Mouse (Mus musculus) midbrain, embryonic 10.5 days (tissue): ENCODE measurements around the gene Ptp4a2. TPM values are rescaled to one million over a fixed set of nuclear protein-coding genes. Genes with fewer than 3 reads are reported as not detected.

ENCODE experiments used
- DNase-seq: peaks from one replicate; pipeline ENCODE4 v3.0.0-alpha.2; 2017; ENCODE audit warnings: low spot score
- H3K27ac ChIP-seq: fragments of 300-500 bp; sonication (generic); replicated peaks from 2 replicates; pipeline ENCODE4 v1.5.1; 2016; ENCODE audit warnings: mild to moderate bottlenecking
- H3K27me3 ChIP-seq: fragments of 300-500 bp; sonication (generic); 2 replicates; pipeline ENCODE4 v1.6.1; 2016; ENCODE audit warnings: low read depth, mild to moderate bottlenecking; ENCODE audit not compliant: poor library complexity, severe bottlenecking
- H3K36me3 ChIP-seq: fragments of 300-500 bp; sonication (generic); 2 replicates; pipeline ENCODE4 v1.6.1; 2016; ENCODE audit warnings: mild to moderate bottlenecking, moderate library complexity
- H3K4me1 ChIP-seq: fragments of 300-500 bp; sonication (generic); 2 replicates; pipeline ENCODE4 v1.6.1; 2016
- H3K4me3 ChIP-seq: fragments of 300-500 bp; sonication (generic); 2 replicates; pipeline ENCODE4 v1.5.1; 2016; ENCODE audit warnings: mild to moderate bottlenecking, moderate library complexity
- H3K9me3 ChIP-seq: fragments of 300-500 bp; sonication (generic); replicated peaks from 2 replicates; pipeline ENCODE4 v1.6.1; 2016; ENCODE audit warnings: mild to moderate bottlenecking
- WGBS: fragments of 180-500 bp; shearing (Covaris S2); methylation state at CpG from one replicate; pipeline ENCODE4 v1.1.7; 2016; 5-methylcytosine and 5-hydroxymethylcytosine counted together
- polyA plus RNA-seq: library from polyadenylated mRNA; unstranded; fragments of >200 nt; fragmentation: Nextera tagmentation; extraction: Ambion mirVana; gene quantifications from 2 replicates; pipeline ENCODE4 v1.2.1, GENCODE M21; 2016

The Ptp4a2 gene
- polyA plus RNA-seq, 1 experiment from 2014 or later, result 307 TPM

DNA sequence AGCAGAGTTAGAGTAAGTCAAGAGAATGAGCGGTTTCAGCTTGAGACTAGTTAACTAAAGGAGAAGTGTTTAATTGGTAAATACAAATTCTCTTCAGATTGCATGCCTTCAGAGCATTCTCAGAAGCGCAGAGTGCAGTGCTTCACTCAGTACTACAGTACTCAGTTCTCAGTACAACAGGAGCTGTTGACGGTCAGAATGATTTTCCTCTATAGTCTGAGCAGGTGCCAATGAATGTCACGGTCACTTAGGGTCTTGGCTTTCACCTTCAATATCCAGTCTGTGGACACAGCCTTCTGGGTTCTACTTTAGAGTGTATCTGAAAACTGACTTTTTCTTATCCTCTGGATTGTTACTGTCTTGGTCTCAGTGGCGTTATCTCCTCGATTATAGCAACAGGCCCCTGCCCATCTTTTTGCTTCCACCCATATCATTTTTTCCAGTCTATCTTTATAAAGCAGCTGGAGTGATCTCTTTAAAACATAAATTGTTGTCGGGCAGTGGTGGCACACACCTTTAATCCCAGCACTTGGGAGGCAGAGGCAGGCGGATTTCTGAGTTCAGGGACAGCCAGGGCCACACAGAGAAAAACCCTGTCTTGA, 19.4 kb downstream of the Ptp4a2 start:
- 97% methylated on average over 8 of the region's 8 CpGs for WGBS
- H3K9me3 ChIP-seq, result no peaks in the 10 kb centered on the region
- 0 out of 2 replicates have a peak, but pooled peaks cover 6% of the 10 kb centered on the region for H3K36me3 ChIP-seq
- H3K4me1 ChIP-seq, result no peaks in the 10 kb centered on the region
- no peaks in the 10 kb centered on the region for H3K27me3 ChIP-seq
- DNase-seq, result no peak
- H3K4me3 ChIP-seq, result no peak overlapping the region
- H3K27ac ChIP-seq, result no peak overlapping the region

DNA sequence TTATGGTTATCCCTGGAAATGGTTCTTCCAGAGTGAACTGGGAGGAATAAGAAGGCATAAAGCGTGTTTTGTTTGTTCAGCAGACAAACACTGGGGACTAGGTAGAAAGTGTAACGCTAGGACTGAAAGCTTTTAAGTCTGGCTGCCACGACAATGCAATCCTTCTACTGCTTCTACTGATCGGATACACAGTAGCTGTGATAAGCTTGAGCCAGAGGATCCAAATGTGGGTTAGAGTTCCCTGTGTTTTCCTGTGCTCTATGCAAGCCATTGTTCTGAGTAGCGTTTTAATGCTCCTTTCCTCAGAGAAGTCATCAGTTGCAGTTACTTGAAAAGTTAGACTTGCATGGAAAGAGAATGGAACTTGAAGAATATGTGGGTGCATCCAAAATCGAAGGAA, 23.6 kb downstream of the Ptp4a2 start:
- Histone ChIP-seq H3K27ac (no peak overlapping the region), H3K4me3 (no peak overlapping the region), H3K36me3 (peaks cover 13% of the 10 kb centered on the region), H3K9me3 (no peaks in the 10 kb centered on the region), H3K4me1 (no peaks in the 10 kb centered on the region), H3K27me3 (no peaks in the 10 kb centered on the region)
- 87% methylated on average over 6 of the region's 6 CpGs for WGBS
- no peak for DNase-seq

DNA sequence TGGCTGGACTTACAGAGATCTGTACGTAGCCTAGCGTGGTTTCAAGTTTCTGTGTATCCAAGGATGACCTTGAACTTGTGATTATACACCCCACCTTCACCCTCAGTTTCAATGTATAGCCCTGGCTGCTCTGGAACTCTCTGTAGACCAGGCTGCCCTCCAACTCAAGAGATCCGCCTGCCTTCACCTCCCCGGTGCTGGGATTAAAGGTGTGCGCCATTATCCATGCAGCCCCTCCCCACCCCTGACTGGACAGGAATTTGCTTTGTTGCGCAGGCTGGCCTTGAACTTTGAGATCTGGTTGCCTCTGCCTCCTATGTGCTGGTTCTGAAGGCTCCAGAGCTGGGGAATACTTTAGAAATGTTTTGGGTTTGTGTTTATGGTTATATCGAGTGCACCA, 24.3 kb downstream of the Ptp4a2 start:
- no peak overlapping the region for H3K4me3 ChIP-seq
- no peak overlapping the region for H3K27ac ChIP-seq
- H3K36me3 ChIP-seq, result peaks cover 20% of the 10 kb centered on the region
- H3K27me3 ChIP-seq, result no peaks in the 10 kb centered on the region
- WGBS, result 94% methylated on average over 7 of the region's 7 CpGs
- DNase-seq, result no peak
- H3K4me1 ChIP-seq, result no peaks in the 10 kb centered on the region
- H3K9me3 ChIP-seq, result no peaks in the 10 kb centered on the region

DNA sequence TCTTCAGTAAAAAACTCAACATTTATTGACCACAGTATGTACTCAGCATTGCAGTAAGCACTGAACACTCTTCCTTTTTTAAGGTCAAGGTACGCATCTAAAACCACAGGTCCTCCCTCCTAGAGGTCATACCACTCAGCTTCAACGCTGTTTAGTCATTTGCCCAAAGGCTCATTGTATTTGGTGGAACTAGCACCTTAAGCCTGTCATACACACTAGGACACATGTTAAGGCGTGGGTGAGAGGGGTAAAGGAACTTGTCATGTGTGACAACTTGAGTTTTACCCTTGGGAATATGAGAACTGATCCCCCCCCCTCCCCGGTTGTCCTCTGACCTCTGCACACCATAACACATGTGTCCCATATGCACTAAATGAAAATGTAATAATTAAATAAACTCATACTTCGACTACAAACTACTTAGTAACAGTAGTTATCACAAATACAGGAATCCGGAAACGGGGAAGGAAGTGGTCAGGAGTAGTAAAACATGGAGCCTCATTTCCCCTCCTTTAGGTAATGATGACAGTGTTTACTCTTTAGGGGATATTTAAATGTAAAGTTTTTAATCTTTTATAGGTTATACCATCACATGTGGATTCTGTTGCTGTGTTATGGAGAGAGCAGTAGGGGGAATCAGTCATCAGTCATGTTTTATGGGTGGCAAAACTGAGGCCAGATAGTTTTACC, 29.0 kb downstream of the Ptp4a2 start:
- 91% methylated on average over 7 of the region's 7 CpGs for WGBS
- DNase-seq, result no peak
- Histone ChIP-seq H3K9me3 (no peaks in the 10 kb centered on the region), H3K4me1 (no peaks in the 10 kb centered on the region), H3K27ac (no peak overlapping the region), H3K36me3 (peaks cover 68% of the 10 kb centered on the region), H3K4me3 (no peak overlapping the region), H3K27me3 (no peaks in the 10 kb centered on the region)

DNA sequence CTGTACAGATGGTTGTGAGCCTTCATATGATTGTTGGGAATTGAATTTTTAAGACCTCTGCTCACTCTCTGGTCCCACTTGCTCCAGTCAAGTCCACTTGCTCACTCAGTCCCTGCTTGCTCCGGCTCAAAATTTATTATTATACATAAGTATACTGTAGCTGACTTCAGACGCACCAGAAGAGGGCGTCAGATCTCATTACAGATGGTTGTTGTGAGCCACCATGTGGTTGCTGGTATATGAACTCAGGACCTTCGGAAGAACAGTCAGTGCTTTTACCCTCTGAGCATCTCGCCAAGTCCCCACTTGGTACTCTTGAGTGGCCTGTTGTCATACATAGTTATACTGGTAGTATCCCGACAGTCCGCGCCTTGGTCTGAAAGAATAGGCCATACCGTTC, 35.8 kb downstream of the Ptp4a2 start:
- Histone ChIP-seq H3K4me1 (no peaks in the 10 kb centered on the region), H3K27me3 (no peaks in the 10 kb centered on the region), H3K9me3 (no peaks in the 10 kb centered on the region), H3K36me3 (peaks cover 98% of the 10 kb centered on the region), H3K4me3 (no peak overlapping the region), H3K27ac (no peak overlapping the region)
- 88% methylated on average over 9 of the region's 9 CpGs for WGBS
- DNase-seq, result no peak

- H3K36me3 ChIP-seq, result peaks cover 74% of the 10 kb centered on the region
- H3K4me1 ChIP-seq, result no peaks in the 10 kb centered on the region
- no peaks in the 10 kb centered on the region for H3K27me3 ChIP-seq
- H3K4me3 ChIP-seq, result no peak overlapping the region
- no peak for DNase-seq
- no peak overlapping the region for H3K27ac ChIP-seq
- WGBS, result 78% methylated on average over 2 of the region's 2 CpGs
- H3K9me3 ChIP-seq, result no peaks in the 10 kb centered on the region
Observed at GRCm38 (mm10) chr4:129850491-129850890, 39.5 kb downstream of the Ptp4a2 start.

GRCm38 (mm10) chr4:129851861-129852260, 40.8 kb downstream of the Ptp4a2 start:
- Histone ChIP-seq H3K9me3 (no peaks in the 10 kb centered on the region), H3K27ac (no peak overlapping the region), H3K4me3 (no peak overlapping the region), H3K4me1 (no peaks in the 10 kb centered on the region), H3K36me3 (peaks cover 60% of the 10 kb centered on the region), H3K27me3 (no peaks in the 10 kb centered on the region)
- WGBS, result 88% methylated on average over 3 of the region's 3 CpGs
- no peak for DNase-seq

DNA sequence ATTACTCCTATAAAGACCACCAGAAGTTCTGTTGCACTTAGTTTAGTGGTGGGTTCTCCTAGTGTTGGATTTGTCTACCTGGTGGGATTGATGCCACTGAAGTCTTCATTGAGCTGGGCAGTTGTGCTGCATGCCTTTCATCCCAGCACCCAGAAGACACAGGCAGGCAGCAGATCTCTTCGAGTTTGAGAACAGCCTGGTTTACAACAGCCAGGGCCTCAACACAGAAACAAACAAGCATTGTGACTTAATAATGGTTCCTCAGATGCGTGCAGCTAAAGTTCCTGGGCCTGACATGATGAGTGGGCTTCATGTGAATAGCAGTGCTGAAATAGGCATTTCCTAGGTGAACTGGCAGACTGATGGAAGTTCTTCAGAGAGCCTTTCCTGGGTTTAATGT, 42.0 kb downstream of the Ptp4a2 start:
- no peaks in the 10 kb centered on the region for H3K27me3 ChIP-seq
- H3K4me1 ChIP-seq, result no peaks in the 10 kb centered on the region
- H3K27ac ChIP-seq, result no peak overlapping the region
- DNase-seq, result no peak
- H3K4me3 ChIP-seq, result no peak overlapping the region
- no peaks in the 10 kb centered on the region for H3K9me3 ChIP-seq
- 81% methylated on average over 2 of the region's 2 CpGs for WGBS
- peaks cover 48% of the 10 kb centered on the region for H3K36me3 ChIP-seq

GRCm38 (mm10) chr4:129853996-129854395, 43.0 kb downstream of the Ptp4a2 start:
- DNase-seq, result no peak
- Histone ChIP-seq H3K4me1 (no peaks in the 10 kb centered on the region), H3K27me3 (no peaks in the 10 kb centered on the region), H3K27ac (no peak overlapping the region), H3K36me3 (peaks cover 39% of the 10 kb centered on the region), H3K9me3 (no peaks in the 10 kb centered on the region), H3K4me3 (no peak overlapping the region)
- WGBS, result 92% methylated on average over 3 of the region's 3 CpGs

GRCm38 (mm10) chr4:129854615-129855014, 43.6 kb downstream of the Ptp4a2 start:
- no peak overlapping the region for H3K4me3 ChIP-seq
- no peaks in the 10 kb centered on the region for H3K27me3 ChIP-seq
- peaks cover 33% of the 10 kb centered on the region for H3K36me3 ChIP-seq
- 87% methylated on average over 3 of the region's 3 CpGs for WGBS
- no peaks in the 10 kb centered on the region for H3K9me3 ChIP-seq
- no peaks in the 10 kb centered on the region for H3K4me1 ChIP-seq
- H3K27ac ChIP-seq, result no peak overlapping the region
- no peak for DNase-seq

DNA sequence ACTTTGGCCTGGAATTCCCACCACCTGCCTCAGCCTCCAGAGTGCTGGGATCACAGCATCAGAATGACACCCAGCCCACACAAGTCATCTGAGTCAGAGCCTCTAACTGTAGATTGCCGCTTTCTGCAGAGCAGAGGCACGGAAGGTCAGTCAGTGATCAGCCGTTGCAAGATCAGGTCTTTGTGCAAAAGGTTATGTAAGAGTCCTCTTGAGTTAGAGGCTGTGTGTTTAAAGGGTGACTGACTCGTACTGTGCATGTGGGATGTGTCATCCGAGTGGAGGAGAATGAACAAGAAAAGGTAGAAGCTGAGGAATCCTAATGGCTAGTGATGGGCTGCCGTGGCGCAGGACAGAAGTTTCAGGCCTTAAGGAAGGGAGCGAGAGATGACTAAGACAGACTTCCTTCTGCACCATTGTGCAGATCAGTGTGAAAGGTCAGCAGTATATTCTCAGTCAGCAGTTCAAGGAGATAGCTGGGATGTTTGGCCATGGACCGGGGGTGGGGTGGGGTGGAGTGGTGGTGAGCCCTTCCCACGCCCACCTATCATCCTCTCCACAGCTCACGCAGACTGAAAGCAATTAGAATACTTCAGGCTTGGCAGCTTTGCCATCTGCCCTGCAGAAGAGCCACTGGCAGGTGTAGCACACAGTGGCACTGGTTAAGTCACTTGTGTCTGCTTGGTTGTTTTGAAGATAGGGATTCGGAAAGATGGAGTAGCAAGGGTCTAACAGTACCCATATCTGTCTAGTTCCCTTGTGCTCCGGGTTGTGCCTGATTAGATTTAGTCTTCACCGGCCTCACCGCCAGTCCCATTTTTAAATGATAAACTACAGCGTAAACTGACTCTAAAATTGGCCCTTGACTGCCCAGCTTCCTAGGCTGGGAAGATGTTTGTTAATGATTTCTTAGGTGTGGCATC, 44.3 kb downstream of the Ptp4a2 start:
- H3K9me3 ChIP-seq, result no peaks in the 10 kb centered on the region
- H3K27ac ChIP-seq, result no peak overlapping the region
- no peaks in the 10 kb centered on the region for H3K27me3 ChIP-seq
- peaks cover 26% of the 10 kb centered on the region for H3K36me3 ChIP-seq
- no peak for DNase-seq
- no peaks in the 10 kb centered on the region for H3K4me1 ChIP-seq
- no peak overlapping the region for H3K4me3 ChIP-seq
- 85% methylated on average over 16 of the region's 16 CpGs for WGBS

DNA sequence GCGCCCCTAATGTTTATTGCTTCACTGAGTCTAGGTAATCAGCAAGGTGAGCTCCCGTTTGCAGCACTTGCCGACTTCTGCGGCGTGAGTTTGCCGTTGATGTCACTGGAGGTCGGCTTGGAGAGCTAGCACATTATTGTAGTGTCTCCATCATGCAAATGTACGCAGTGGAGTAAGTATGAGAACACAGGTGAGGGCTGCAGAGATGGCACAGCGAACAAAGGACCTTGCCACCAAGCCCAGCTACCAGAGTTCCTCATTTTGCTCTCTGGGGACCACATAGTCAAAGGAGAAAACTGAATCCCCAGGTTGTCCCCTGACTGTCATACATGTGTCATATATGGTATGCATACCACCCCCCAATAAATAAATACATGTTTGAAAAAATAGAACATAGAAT, 49.4 kb downstream of the Ptp4a2 start:
- Histone ChIP-seq H3K4me1 (no peaks in the 10 kb centered on the region), H3K27me3 (no peaks in the 10 kb centered on the region), H3K4me3 (no peak overlapping the region), H3K9me3 (no peaks in the 10 kb centered on the region), H3K27ac (no peak overlapping the region), H3K36me3 (no peaks in the 10 kb centered on the region)
- DNase-seq, result no peak
- 94% methylated on average over 9 of the region's 9 CpGs for WGBS

DNA sequence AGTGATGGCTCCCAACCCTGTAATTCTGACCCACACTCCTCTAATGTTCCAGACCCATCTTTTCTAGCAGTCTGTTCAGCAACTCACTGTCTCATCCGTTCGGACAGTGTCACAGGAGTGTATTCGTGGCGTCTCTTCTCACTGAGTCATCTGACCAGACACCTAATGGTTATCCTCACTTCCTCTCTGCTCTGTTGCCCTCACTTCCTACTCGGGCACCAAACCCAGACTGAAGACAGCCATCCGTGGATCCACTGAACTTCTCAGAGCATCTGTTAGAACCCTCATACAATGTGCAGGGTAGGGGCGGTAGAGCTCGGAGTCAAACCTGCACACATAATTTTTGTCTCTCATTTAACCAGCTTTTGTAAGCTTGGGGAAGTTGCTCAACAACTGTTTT, 50.4 kb downstream of the Ptp4a2 start:
- H3K4me1 ChIP-seq, result no peaks in the 10 kb centered on the region
- H3K9me3 ChIP-seq, result no peaks in the 10 kb centered on the region
- WGBS, result 89% methylated on average over 8 of the region's 8 CpGs
- no peak overlapping the region for H3K27ac ChIP-seq
- no peaks in the 10 kb centered on the region for H3K27me3 ChIP-seq
- H3K4me3 ChIP-seq, result no peak overlapping the region
- no peaks in the 10 kb centered on the region for H3K36me3 ChIP-seq
- no peak for DNase-seq
